Mouse (Mus musculus): ENCODE measurements around the gene Ppp2r1b.

DNA sequence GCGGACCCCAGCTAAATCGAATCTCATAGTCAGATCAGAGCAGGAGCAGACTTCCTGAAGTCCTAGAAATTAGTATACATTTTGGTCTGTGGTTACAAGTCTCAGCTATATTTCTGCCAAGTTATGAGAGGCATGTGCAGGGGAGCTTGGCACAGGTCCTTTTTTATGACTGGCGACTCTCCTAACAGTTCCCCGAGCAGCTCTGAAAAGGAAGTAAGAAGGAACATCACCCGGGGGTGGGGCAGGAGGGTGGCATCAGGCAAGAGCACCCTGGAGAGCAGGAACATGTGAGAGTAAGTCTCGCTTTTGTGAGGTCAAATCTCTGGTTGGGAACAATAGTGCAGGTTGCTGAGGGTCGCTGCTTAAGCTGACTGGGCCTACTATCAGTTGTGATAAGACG lies 5.6 kb downstream of the Ppp2r1b start:
- TF ChIP-seq CTCF (conservative IDR thresholded peaks at IDR 0.05; ENCODE audit: insufficient read depth, insufficient read length, low read depth, low read length) (no peak), POLR2A (IDR thresholded peaks at IDR 0.05; ENCODE audit: low read depth, low read length) (no peak)
